Mouse (Mus musculus) CH12.LX (cell line): ENCODE results near the gene Edc3. TPM values are rescaled to one million over a fixed set of nuclear protein-coding genes. Genes with fewer than 3 reads are reported as not detected.

ENCODE experiments used
- DNase-seq: peaks from one replicate; pipeline ENCODE4 v3.0.0-alpha.2; 2013; ENCODE audit errors: extremely low read depth
- H3K27ac ChIP-seq: 2 replicates; pipeline ENCODE4 v1.5.1; 2012; ENCODE audit warnings: low read depth, mild to moderate bottlenecking, control low read depth, moderate library complexity; ENCODE audit not compliant: insufficient read depth
- H3K27me3 ChIP-seq: replicated peaks from 2 replicates; pipeline ENCODE3; 2012; ENCODE audit warnings: inconsistent platforms
- H3K36me3 ChIP-seq, 2 experiments: replicated peaks in 1 of 2; 2 replicates each; pipeline versions ENCODE3 to v1.6.1; 2012; ENCODE audit warnings: inconsistent platforms in 1 of 2, low read length in 1 of 2, mild to moderate bottlenecking in 1 of 2, mixed read lengths in 1 of 2, moderate library complexity in 1 of 2; ENCODE audit not compliant: control insufficient read depth in 1 of 2, insufficient read depth in 1 of 2
- H3K4me1 ChIP-seq, 2 experiments: 2 replicates each; pipeline ENCODE4 v1.6.1; 2012; ENCODE audit warnings: inconsistent platforms in 1 of 2, moderate library complexity in 1 of 2; ENCODE audit not compliant: insufficient read depth in 2 of 2, control insufficient read depth in 1 of 2
- H3K4me2 ChIP-seq: 2 replicates; pipeline ENCODE4 v1.6.1; 2012; ENCODE audit warnings: low read depth, mild to moderate bottlenecking, control low read depth; ENCODE audit not compliant: poor library complexity, insufficient read depth, severe bottlenecking
- H3K4me3 ChIP-seq, 3 experiments: fragments of 150-350 bp in 1 of 3; sonication (generic) in 1 of 3; replicated peaks in 1 of 3; 2 replicates each; pipeline versions ENCODE3 to v1.5.1; 2011 to 2012; ENCODE audit warnings: low read depth in 2 of 3, low read length in 2 of 3, mild to moderate bottlenecking in 2 of 3, moderate library complexity in 2 of 3, control low read depth in 1 of 3, improper control_type of control experiment in 1 of 3, inconsistent platforms in 1 of 3, mixed read lengths in 1 of 3; ENCODE audit not compliant: poor library complexity in 1 of 3
- H3K79me2 ChIP-seq: replicated peaks from 2 replicates; pipeline ENCODE4 v1.6.1; 2012; ENCODE audit warnings: mild to moderate bottlenecking, moderate library complexity; ENCODE audit not compliant: control insufficient read depth, poor library complexity, insufficient read depth, severe bottlenecking; ENCODE audit errors: extremely low read depth
- H3K9ac ChIP-seq: 2 replicates; pipeline ENCODE4 v1.6.1; 2012; ENCODE audit warnings: low read depth, mild to moderate bottlenecking, control low read depth, moderate library complexity; ENCODE audit not compliant: insufficient read depth
- H3K9me3 ChIP-seq: replicated peaks from 2 replicates; pipeline ENCODE3; 2012; ENCODE audit warnings: low read length, inconsistent platforms, mixed read lengths
- CHD2 ChIP-seq: IDR thresholded peaks from 2 replicates; pipeline ENCODE4 v1.6.1; 2011; ENCODE audit warnings: low read length, improper control_type of control experiment
- CTCF ChIP-seq, 2 experiments: IDR thresholded peaks in 1 of 2; conservative IDR thresholded peaks in 1 of 2; 2 replicates each; pipeline ENCODE4 v1.5.1; 2011 to 2012; ENCODE audit warnings: low read depth in 2 of 2, low read length in 2 of 2, improper control_type of control experiment in 1 of 2, inconsistent platforms in 1 of 2, mild to moderate bottlenecking in 1 of 2, moderate library complexity in 1 of 2
- EP300 ChIP-seq: IDR thresholded peaks from 2 replicates; pipeline ENCODE4 v1.6.1; 2011; ENCODE audit warnings: low read length, improper control_type of control experiment
- GABPA ChIP-seq: IDR thresholded peaks from 2 replicates; pipeline ENCODE4 v1.6.1; 2012; ENCODE audit warnings: low read depth, low read length, improper control_type of control experiment, inconsistent platforms; ENCODE audit not compliant: insufficient replicate concordance
- HCFC1 ChIP-seq: IDR thresholded peaks from 2 replicates; pipeline ENCODE4 v1.6.1; 2012; ENCODE audit warnings: low read depth, mild to moderate bottlenecking, inconsistent platforms, low read length, improper control_type of control experiment
- IRF4 ChIP-seq: IDR thresholded peaks from 2 replicates; pipeline ENCODE4 v1.6.1; 2014; ENCODE audit warnings: low read depth, mild to moderate bottlenecking, inconsistent platforms, low read length, improper control_type of control experiment
- JUN ChIP-seq: IDR thresholded peaks from 2 replicates; pipeline ENCODE4 v1.6.1; 2011; ENCODE audit warnings: low read depth, mild to moderate bottlenecking, low read length, improper control_type of control experiment, moderate library complexity; ENCODE audit not compliant: insufficient read depth
- MAFK ChIP-seq: IDR thresholded peaks from 2 replicates; pipeline ENCODE4 v1.6.1; 2011; ENCODE audit warnings: low read length, improper control_type of control experiment; ENCODE audit not compliant: insufficient replicate concordance
- MAX ChIP-seq: IDR thresholded peaks from 2 replicates; pipeline ENCODE4 v1.6.1; 2011; ENCODE audit warnings: low read length, improper control_type of control experiment
- MXI1 ChIP-seq: IDR thresholded peaks from 2 replicates; pipeline ENCODE4 v1.6.1; 2011; ENCODE audit warnings: mild to moderate bottlenecking, low read depth, low read length, improper control_type of control experiment
- POLR2A ChIP-seq: IDR thresholded peaks from 2 replicates; pipeline ENCODE4 v1.6.1; 2011; ENCODE audit warnings: low read depth, mild to moderate bottlenecking, improper control_type of control experiment, low read length
- POLR2AphosphoS2 ChIP-seq: IDR thresholded peaks from 2 replicates; pipeline ENCODE4 v1.6.1; 2011; ENCODE audit warnings: low read depth, low read length, improper control_type of control experiment
- RCOR1 ChIP-seq: conservative IDR thresholded peaks from 2 replicates; pipeline ENCODE4 v1.6.1; 2012; ENCODE audit warnings: low read depth, mild to moderate bottlenecking, inconsistent platforms, low read length, improper control_type of control experiment
- USF1 ChIP-seq: IDR thresholded peaks from 2 replicates; pipeline ENCODE4 v1.6.1; 2014; ENCODE audit warnings: low read depth, mild to moderate bottlenecking, inconsistent platforms, low read length, improper control_type of control experiment
- ZMIZ1 ChIP-seq: IDR thresholded peaks from 2 replicates; pipeline ENCODE4 v1.6.1; 2012; ENCODE audit warnings: low read depth, mild to moderate bottlenecking, inconsistent platforms, low read length, improper control_type of control experiment
- ZNF384 ChIP-seq: IDR thresholded peaks from 2 replicates; pipeline ENCODE4 v1.6.1; 2012; ENCODE audit warnings: low read depth, low read length, improper control_type of control experiment, inconsistent platforms
- dilution Hi-C: fragments of 300-500 bp; cut with MboI; formaldehyde crosslinking; loops from 2 replicates; pipeline ENCODE4 v1.14.3; 2020; ENCODE audit warnings: low sequenced_read_pairs; ENCODE audit not compliant: extremely low pct_unique_long_range_greater_than_20kb, extremely low pct_ligation_motif_present
- in situ Hi-C: fragments of 300-500 bp; cut with MboI; formaldehyde crosslinking; loops from 3 replicates; pipeline ENCODE4 v1.14.3; 2019; ENCODE audit warnings: low sequenced_read_pairs, low pct_ligation_motif_present, low pct_unique_long_range_greater_than_20kb, mixed read lengths
- polyA plus RNA-seq: library from polyadenylated mRNA; unstranded; fragments of >175 nt; gene quantifications from 2 replicates; pipeline ENCODE4 v1.2.1, GENCODE M21; 2012; ENCODE audit warnings: low read depth; ENCODE audit not compliant: insufficient read length
- total RNA-seq, 2 experiments: library from RNA; depleted of rRNA; stranded (reverse); fragments of 300-350 nt in 1 of 2; fragments of >200 nt in 1 of 2; gene quantifications; 2 replicates each; pipeline ENCODE4 v1.2.3; 2012 to 2014

The Edc3 gene
- total and polyA plus RNA-seq, 3 experiments, result 10.6 to 24.1 (median 13.6) TPM

DNA sequence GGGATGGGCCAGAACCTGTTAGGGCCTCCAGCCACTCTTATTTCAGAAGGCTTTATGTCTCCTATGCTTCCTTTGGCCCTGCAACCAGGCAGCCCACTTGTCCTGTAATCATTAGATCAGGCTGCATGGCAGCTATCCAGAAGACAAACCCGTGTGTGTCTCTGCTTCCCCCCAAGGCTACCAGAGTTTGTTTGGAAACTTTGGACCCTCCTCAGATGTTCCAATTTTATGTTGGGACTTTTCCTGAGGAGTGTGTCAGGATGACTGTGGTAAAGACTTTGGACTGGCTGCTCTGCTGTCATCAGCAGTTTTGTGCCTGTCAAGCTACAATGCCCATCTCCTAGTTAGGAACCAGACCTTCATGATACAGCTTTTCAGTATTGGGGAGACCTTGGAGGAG, 40.5 kb downstream of the Edc3 start (continued):
- TF ChIP-seq EP300 (no peak), POLR2AphosphoS2 (no peak)

DNA sequence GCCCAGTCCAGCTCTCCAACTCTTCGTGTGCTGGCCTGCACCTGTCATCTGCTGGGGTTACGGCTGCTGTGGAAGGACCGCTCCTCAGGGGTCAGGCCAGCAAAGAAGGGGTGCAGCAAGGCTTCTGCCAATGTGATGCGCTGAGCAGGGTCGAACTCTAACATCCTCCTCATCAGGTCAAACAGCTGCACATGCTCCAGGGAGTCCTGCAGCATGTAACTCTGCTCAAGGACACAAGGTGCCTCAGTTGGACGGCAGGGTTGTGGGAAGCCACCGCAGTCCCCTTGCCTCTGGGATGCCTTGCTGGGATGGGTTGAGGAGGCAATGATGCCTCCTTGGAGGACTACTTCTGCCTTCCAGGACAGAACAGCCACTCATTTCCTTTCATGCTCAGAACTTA, 42.6 kb downstream of the Edc3 start:
- DNase-seq, result no peak
- in situ Hi-C loops, result loop anchor here (5.0 kb wide), 1 partner anchor 84 kb away; no protein-coding TSS in a partner anchor
- H3K27me3 ChIP-seq, result no peaks in the 10 kb centered on the region
- H3K27ac ChIP-seq, result no peak overlapping the region; the same call in 1 of the 2 replicates
- no peak overlapping the region for H3K4me2 ChIP-seq
- peaks cover 2 to 8% of the 10 kb centered on the region in 2 experiments; a peak in 3 of 4 replicates for H3K4me1 ChIP-seq
- peaks cover 4% of the 10 kb centered on the region for H3K9me3 ChIP-seq
- no peaks in the 10 kb centered on the region for H3K79me2 ChIP-seq
- no peak overlapping the region for H3K4me3 ChIP-seq
- H3K36me3 ChIP-seq, result peaks cover 97 to 100% of the 10 kb centered on the region in 2 experiments
- dilution Hi-C loops, result no loop called here
- no peak overlapping the region for H3K9ac ChIP-seq
- TF ChIP-seq IRF4, result no peak
- peak; percentile 17; the same call in 1 of the 2 replicates for TF ChIP-seq POLR2A
- TF ChIP-seq, all 38 proteins: peak for 1

- no peak overlapping the region for H3K27ac ChIP-seq
Measured at GRCm38 (mm10) chr9:57757578-57757977, 49.2 kb downstream of the Edc3 start.

DNA sequence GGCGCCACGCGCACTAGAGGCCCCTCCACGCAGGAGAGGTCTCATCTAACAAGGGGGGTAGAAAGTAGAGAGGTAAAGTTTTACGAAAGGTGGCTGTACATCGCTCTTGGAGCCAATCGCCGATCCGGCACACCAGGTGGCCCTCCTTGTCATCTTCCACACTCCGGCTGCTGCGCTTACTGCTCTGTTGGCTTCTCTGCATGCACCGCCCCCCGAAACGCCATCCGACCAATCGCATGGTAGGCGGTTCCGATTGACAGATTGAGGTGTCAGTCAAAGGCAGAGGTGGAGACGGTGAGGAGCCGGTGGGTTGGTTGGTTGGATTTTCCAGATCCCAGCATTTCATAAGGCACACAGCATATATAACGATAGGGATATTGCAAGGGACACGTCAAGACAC, 50.2 kb downstream of the Edc3 start:
- Histone ChIP-seq H3K4me1 (peaks cover 4 to 33% of the 10 kb centered on the region in 2 experiments), H3K27me3 (no peaks in the 10 kb centered on the region), H3K27ac (no peak overlapping the region), H3K36me3 (peaks cover 75 to 79% of the 10 kb centered on the region in 2 experiments), H3K9ac (no peak overlapping the region), H3K79me2 (peaks cover 45% of the 10 kb centered on the region), H3K9me3 (no peaks in the 10 kb centered on the region), H3K4me3 (no peak overlapping the region), H3K4me2 (no peak overlapping the region)
- no peak for DNase-seq
- in situ Hi-C loops, result no loop called here
- dilution Hi-C loops, result no loop called here
- TF ChIP-seq GABPA (no peak), HCFC1 (no peak), MAX (no peak), CHD2 (no peak), MAFK (no peak), CTCF (conservative IDR thresholded peaks at IDR 0.05 in 1 of 2, IDR thresholded peaks at IDR 0.05 in 1 of 2; ENCODE audit: low read depth in 2 of 2, low read length in 2 of 2) (no peak), POLR2A (no peak), USF1 (no peak), MXI1 (no peak), JUN (no peak), ZNF384 (no peak), POLR2AphosphoS2 (no peak)

More at GRCm38 (mm10) chr9:57757578-57757977, 49.2 kb downstream of the Edc3 start:
- dilution Hi-C loops, result no loop called here
- in situ Hi-C loops, result no loop called here
- H3K9me3 ChIP-seq, result no peaks in the 10 kb centered on the region
- peaks cover 0 to 24% of the 10 kb centered on the region in 2 experiments; a peak in 3 of 4 replicates for H3K4me1 ChIP-seq
- H3K79me2 ChIP-seq, result peaks cover 36% of the 10 kb centered on the region
- TF ChIP-seq ZMIZ1, result 0 out of 2 replicates have a peak, but pooled peaks have one; percentile 29
- TF ChIP-seq RCOR1, result no peak
- DNase-seq, result no peak
- no peak overlapping the region for H3K4me3 ChIP-seq
- peaks cover 83 to 89% of the 10 kb centered on the region in 2 experiments for H3K36me3 ChIP-seq
- no peak overlapping the region for H3K9ac ChIP-seq
- H3K4me2 ChIP-seq, result no peak overlapping the region
- no peaks in the 10 kb centered on the region for H3K27me3 ChIP-seq
